Mouse (Mus musculus): Measurements from ENCODE around the gene Il11. TPM values are rescaled to one million over a fixed set of nuclear protein-coding genes. Genes with fewer than 3 reads are reported as not detected.

Il11 gene
- total RNA-seq, 2 experiments from 2014 or later, result 0.26 TPM; not detected in 1

Other genes with a start within 250 kb of the Il11 start
- 1 to 10 TPM in 1 of 2 experiments, under 1 TPM in 1; 0.94 to 1.1 TPM for gene Syt5, start 235.3 kb downstream of the Il11 start, total RNA-seq (2021)
- not detected for gene Ptprh, start 178.8 kb downstream of the Il11 start, total RNA-seq (2021)
- gene Tmem86b, start 151.4 kb downstream of the Il11 start, total RNA-seq (2021), result 1 to 10 TPM; 4.9 to 6.4 TPM
- gene Ppp6r1, start 123.8 kb downstream of the Il11 start, total RNA-seq (2021), result 10 to 100 TPM; 74.9 to 76.3 TPM
- 10 to 100 TPM; 32.1 to 33.3 TPM for gene Hspbp1, start 97.8 kb downstream of the Il11 start, total RNA-seq (2021)
- 1 to 10 TPM; 1.1 to 1.3 TPM for gene Brsk1, start 92.3 kb downstream of the Il11 start, total RNA-seq (2021)
- gene Tmem150b, start 57.6 kb downstream of the Il11 start, total RNA-seq (2021), result under 1 TPM; 0.22 to 0.23 TPM
- 10 to 100 TPM; 16.4 to 20.7 TPM for gene Kmt5c, start 42.7 kb downstream of the Il11 start, total RNA-seq (2021)
- 1 to 10 TPM; 1.5 to 1.7 TPM for gene Cox6b2, start 29.8 kb downstream of the Il11 start, total RNA-seq (2021)
- gene Fam71e2, start 11.6 kb downstream of the Il11 start, total RNA-seq (2021), result not detected
- not detected for gene Tmem190, start 78 bp upstream of the Il11 start, total RNA-seq (2021)
- gene Tmem238, start 6.8 kb upstream of the Il11 start, total RNA-seq (2021), result 1 to 10 TPM; 3.5 to 4.3 TPM
- 100 to 1,000 TPM; 489 to 533 TPM for gene Rpl28, start 10.0 kb upstream of the Il11 start, total RNA-seq (2021)
- 10 to 100 TPM; 84.6 to 93.3 TPM for gene Ube2s, start 29.7 kb upstream of the Il11 start, total RNA-seq (2021)
- under 1 TPM in 1 of 2 experiments, not detected in 1; 0.08 TPM for gene Shisa7, start 61.8 kb upstream of the Il11 start, total RNA-seq (2021)
- gene Isoc2b, start 87.4 kb upstream of the Il11 start, total RNA-seq (2021), result 1 to 10 TPM; 3.5 to 5.3 TPM
- gene Isoc2a, start 94.3 kb upstream of the Il11 start, total RNA-seq (2021), result 10 to 100 TPM; 40.5 to 44.4 TPM
- not detected for gene Gm36210, start 123.7 kb upstream of the Il11 start, total RNA-seq (2021)
- 1 to 10 TPM; 7.9 to 8.1 TPM for gene Zfp628, start 132.4 kb upstream of the Il11 start, total RNA-seq (2021)
- 1 to 10 TPM; 3.8 to 5.4 TPM for gene Nat14, start 139.2 kb upstream of the Il11 start, total RNA-seq (2021)
- gene Ssc5d, start 142.9 kb upstream of the Il11 start, total RNA-seq (2021), result 1 to 10 TPM; 3.8 to 4.3 TPM
- gene Sbk2, start 181.5 kb upstream of the Il11 start, total RNA-seq (2021), result 10 to 100 TPM; 22.4 to 28.7 TPM
- gene Sbk3, start 188.3 kb upstream of the Il11 start, total RNA-seq (2021), result 10 to 100 TPM; 46.1 to 48.7 TPM
- gene Zfp579, start 213.3 kb upstream of the Il11 start, total RNA-seq (2021), result 10 to 100 TPM; 14.9 to 18.0 TPM
- 1 to 10 TPM; 8.7 to 9.0 TPM for gene Zfp524, start 231.6 kb upstream of the Il11 start, total RNA-seq (2021)
- 10 to 100 TPM; 13.6 to 24.2 TPM for gene Fiz1, start 231.8 kb upstream of the Il11 start, total RNA-seq (2021)
- gene Gm44973, start 232.6 kb upstream of the Il11 start, total RNA-seq (2021), result not detected
- gene Zfp865, start 237.5 kb upstream of the Il11 start, total RNA-seq (2021), result 10 to 100 TPM; 12.8 to 15.4 TPM
- gene Ccdc106, start 237.7 kb upstream of the Il11 start, total RNA-seq (2021), result under 1 TPM; 0.28 to 0.31 TPM